Mouse (Mus musculus) intestine, embryonic 16.5 days (tissue): ENCODE measurements around the gene Scamp5. TPM values are rescaled to one million over a fixed set of nuclear protein-coding genes. Genes with fewer than 3 reads are reported as not detected.

Experiments used
- ATAC-seq: fragments of 200-750 bp; cut with Nextera tagmentation; 2 replicates; pipeline ENCODE4 v1.8.0; 2017; ENCODE audit warnings: moderate TSS enrichment, moderate library complexity
- H3K27ac ChIP-seq: fragments of 300-500 bp; sonication (generic); 2 replicates; pipeline ENCODE4 v1.5.1; 2014; ENCODE audit warnings: mild to moderate bottlenecking, low read length
- H3K27me3 ChIP-seq: fragments of 300-500 bp; sonication (generic); replicated peaks from 2 replicates; pipeline ENCODE4 v1.6.1; 2014; ENCODE audit warnings: low read length, control low read depth, mixed read lengths; ENCODE audit not compliant: control insufficient read depth, insufficient read depth
- H3K36me3 ChIP-seq: fragments of 300-500 bp; sonication (generic); 2 replicates; pipeline ENCODE4 v1.6.1; 2014; ENCODE audit warnings: low read length, control low read depth; ENCODE audit not compliant: control insufficient read depth, insufficient read depth
- H3K4me1 ChIP-seq: fragments of 300-500 bp; sonication (generic); 2 replicates; pipeline ENCODE4 v1.6.1; 2014; ENCODE audit warnings: low read length, control low read depth, mixed read lengths; ENCODE audit not compliant: control insufficient read depth, insufficient read depth
- H3K4me2 ChIP-seq: fragments of 300-500 bp; sonication (generic); 2 replicates; pipeline ENCODE4 v1.6.1; 2014; ENCODE audit warnings: low read depth, low read length, control low read depth
- H3K4me3 ChIP-seq: fragments of 300-500 bp; sonication (generic); 2 replicates; pipeline ENCODE4 v1.5.1; 2014; ENCODE audit warnings: mild to moderate bottlenecking, low read length
- H3K9ac ChIP-seq: fragments of 300-500 bp; sonication (generic); 2 replicates; pipeline ENCODE4 v1.6.1; 2014; ENCODE audit warnings: low read depth, low read length
- H3K9me3 ChIP-seq: fragments of 300-500 bp; sonication (generic); 2 replicates; pipeline ENCODE4 v1.6.1; 2016; ENCODE audit warnings: low read length, control low read depth; ENCODE audit not compliant: control insufficient read depth
- WGBS: fragments of 180-500 bp; shearing (Covaris S2); extraction: QIAGEN DNeasy Blood & Tissue Kit; methylation state at CpG from one replicate; pipeline ENCODE4 v1.1.7; 2014; 5-methylcytosine and 5-hydroxymethylcytosine counted together
- polyA plus RNA-seq: library from polyadenylated mRNA; unstranded; fragments of >200 nt; fragmentation: Nextera tagmentation; extraction: Ambion mirVana; gene quantifications from 2 replicates; pipeline ENCODE4 v1.2.1, GENCODE M21; 2015

Scamp5 gene
- polyA plus RNA-seq, 1 experiment from 2014 or later: 15.2 TPM

DNA sequence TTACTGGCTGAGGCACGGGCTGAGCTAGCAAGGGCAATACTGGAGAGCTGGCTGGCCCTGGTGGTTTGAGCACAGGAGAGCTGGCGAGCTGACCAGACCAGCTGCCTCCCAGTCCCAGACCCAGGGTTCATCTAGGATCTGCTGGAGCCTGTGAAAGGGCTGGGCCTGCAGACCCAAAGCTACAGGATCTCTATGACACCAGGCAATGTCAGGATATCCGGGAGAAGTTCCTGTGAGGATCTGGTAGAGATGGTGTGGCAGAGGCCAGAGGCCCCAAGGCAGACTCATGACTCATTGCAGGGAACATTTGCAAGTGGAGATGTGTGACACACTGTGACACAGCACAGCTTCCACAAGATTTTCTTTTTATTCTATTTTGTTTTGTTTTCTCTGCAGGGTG, 42.7 kb downstream of the Scamp5 start:
- H3K9ac ChIP-seq: no peak overlapping the region
- no peak overlapping the region for H3K4me3 ChIP-seq
- H3K27ac ChIP-seq: 0 out of 2 replicates have a peak overlapping the region, but pooled peaks have one; percentile 10
- H3K4me1 ChIP-seq: peaks cover 26% of the 10 kb centered on the region
- no peak overlapping the region for H3K4me2 ChIP-seq
- no peak for ATAC-seq
- H3K9me3 ChIP-seq: no peaks in the 10 kb centered on the region
- H3K36me3 ChIP-seq: no peaks in the 10 kb centered on the region
- no peaks in the 10 kb centered on the region for H3K27me3 ChIP-seq
- WGBS: 71% methylated on average over 3 of the region's 3 CpGs

DNA sequence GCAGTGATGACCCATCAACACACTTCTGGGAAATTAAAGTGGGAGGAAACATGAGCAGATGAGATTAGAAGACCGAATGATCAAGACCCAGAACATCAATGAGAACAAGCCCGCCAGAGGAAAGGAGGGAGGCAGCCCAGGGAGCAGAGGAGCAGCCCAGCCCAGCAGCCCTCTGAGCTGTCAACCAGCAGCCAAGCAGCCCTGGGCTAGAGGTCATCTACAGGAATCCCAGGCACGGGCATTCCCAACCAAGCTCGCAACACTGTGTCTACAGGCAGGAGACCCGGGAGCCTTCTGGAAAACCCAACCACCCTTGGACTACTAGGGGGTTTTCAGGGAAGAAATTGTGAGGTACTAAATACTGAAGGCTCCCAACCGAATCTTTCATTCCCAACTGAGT, 43.8 kb downstream of the Scamp5 start:
- no peaks in the 10 kb centered on the region for H3K9me3 ChIP-seq
- ATAC-seq: no peak
- 60% methylated on average over 6 of the region's 6 CpGs for WGBS
- no peaks in the 10 kb centered on the region for H3K36me3 ChIP-seq
- H3K27me3 ChIP-seq: no peaks in the 10 kb centered on the region
- H3K9ac ChIP-seq: no peak overlapping the region
- no peak overlapping the region for H3K27ac ChIP-seq
- H3K4me1 ChIP-seq: peaks cover 34% of the 10 kb centered on the region
- H3K4me2 ChIP-seq: no peak overlapping the region
- no peak overlapping the region for H3K4me3 ChIP-seq

DNA sequence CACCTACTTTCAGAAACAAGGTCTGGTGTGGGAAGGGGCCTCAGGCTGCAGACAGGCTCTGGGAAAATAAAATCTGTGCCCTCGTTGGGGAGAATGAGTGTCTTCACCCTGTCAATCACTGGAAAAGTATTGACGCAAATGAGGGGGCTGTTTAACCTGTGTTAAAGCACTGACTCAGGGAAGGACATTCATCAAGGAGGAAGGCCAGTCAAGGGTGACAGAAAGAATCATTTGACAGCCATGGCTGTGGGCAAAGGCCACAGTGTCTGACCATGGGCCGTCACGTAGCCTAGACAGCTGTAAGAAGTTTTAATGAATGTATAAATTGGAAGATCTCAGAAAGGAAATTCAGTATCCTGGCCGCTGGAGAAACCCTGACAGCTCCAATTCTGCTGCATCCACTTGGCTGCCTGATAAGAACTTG, 46.2 kb downstream of the Scamp5 start:
- Histone ChIP-seq H3K9me3 (no peaks in the 10 kb centered on the region), H3K4me1 (peaks cover 30% of the 10 kb centered on the region), H3K4me3 (no peak overlapping the region), H3K27me3 (no peaks in the 10 kb centered on the region), H3K27ac (peak overlapping the region; percentile 99), H3K4me2 (peak overlapping the region; percentile 10; the same call in 1 of the 2 replicates), H3K9ac (peak overlapping the region; percentile 60), H3K36me3 (no peaks in the 10 kb centered on the region)
- 40% methylated on average over 5 of the region's 5 CpGs for WGBS
- no peak for ATAC-seq

DNA sequence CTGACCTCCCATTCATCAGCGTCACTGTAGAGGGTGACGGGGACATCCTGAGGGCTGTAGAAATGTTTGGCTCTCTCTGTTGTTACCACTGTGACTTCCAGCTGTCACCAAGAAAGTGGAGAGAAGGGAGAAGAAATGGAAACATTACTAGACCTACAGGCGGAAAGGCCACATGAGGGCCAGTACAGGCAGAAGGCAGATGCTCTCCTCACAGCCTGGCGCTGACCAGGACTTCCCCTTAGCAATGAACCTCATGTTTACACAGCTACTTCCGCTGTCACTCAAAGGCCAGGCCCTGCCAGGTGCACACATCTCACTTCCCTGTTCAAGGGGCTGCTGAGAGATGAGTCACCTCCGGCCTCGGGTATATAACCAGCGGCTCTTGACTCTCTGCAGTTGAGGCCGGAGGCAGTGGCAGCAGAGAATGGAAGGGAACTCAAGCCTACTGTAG, 46.7 kb downstream of the Scamp5 start:
- Histone ChIP-seq H3K27me3 (no peaks in the 10 kb centered on the region), H3K4me1 (peaks cover 30% of the 10 kb centered on the region), H3K9ac (peak overlapping the region; percentile 60), H3K36me3 (no peaks in the 10 kb centered on the region), H3K4me2 (peak overlapping the region; percentile 10), H3K27ac (peak overlapping the region; percentile 99), H3K4me3 (no peak overlapping the region), H3K9me3 (no peaks in the 10 kb centered on the region)
- peak; percentile 93 for ATAC-seq
- 16% methylated on average over 9 of the region's 9 CpGs for WGBS

DNA sequence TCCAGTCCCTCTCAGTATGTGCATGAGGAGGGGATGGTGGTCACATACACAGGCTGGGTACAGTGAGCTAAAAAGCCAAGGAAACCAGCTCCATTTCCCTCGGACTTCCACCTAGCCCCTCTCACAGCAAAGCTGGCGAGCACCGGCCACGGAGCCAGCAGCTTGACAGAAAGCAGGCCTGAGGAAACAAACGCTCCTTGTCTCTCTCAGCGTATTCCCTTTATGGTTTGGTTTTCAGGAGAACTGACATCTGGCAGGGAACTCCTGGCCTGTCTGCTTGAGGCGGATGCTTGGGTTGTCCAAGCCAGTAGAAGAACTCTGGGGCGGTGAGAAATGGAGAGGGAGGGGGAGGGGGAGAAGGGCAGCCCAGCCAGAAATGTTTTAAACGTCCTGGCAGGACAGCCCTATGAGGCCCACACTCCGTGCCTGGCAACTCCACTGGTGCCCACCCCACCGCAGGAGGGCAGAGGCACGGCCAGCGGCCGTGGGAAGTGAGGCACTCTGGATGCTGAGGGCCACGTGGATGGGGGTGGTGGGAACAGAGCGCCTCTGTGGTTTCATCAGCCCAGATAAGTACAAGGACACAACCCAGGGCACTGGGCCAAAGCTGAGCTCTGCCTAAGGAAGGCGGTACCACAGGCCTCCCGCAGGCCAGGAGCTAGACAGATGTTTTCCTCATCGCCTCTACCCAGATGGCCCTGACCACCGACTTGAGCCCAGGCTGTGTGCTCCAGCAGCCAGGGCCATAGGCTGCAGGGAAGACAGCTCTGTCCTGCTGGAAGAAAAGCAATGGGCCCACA, 47.3 kb downstream of the Scamp5 start:
- H3K36me3 ChIP-seq: no peaks in the 10 kb centered on the region
- no peak overlapping the region for H3K4me3 ChIP-seq
- H3K9me3 ChIP-seq: no peaks in the 10 kb centered on the region
- peak overlapping the region; percentile 60 for H3K9ac ChIP-seq
- H3K27me3 ChIP-seq: no peaks in the 10 kb centered on the region
- 24% methylated on average over 20 of the region's 20 CpGs for WGBS
- peak overlapping the region; percentile 28 for H3K4me2 ChIP-seq
- ATAC-seq: peak; percentile 92
- H3K4me1 ChIP-seq: peaks cover 30% of the 10 kb centered on the region
- peak overlapping the region; percentile 99 for H3K27ac ChIP-seq

DNA sequence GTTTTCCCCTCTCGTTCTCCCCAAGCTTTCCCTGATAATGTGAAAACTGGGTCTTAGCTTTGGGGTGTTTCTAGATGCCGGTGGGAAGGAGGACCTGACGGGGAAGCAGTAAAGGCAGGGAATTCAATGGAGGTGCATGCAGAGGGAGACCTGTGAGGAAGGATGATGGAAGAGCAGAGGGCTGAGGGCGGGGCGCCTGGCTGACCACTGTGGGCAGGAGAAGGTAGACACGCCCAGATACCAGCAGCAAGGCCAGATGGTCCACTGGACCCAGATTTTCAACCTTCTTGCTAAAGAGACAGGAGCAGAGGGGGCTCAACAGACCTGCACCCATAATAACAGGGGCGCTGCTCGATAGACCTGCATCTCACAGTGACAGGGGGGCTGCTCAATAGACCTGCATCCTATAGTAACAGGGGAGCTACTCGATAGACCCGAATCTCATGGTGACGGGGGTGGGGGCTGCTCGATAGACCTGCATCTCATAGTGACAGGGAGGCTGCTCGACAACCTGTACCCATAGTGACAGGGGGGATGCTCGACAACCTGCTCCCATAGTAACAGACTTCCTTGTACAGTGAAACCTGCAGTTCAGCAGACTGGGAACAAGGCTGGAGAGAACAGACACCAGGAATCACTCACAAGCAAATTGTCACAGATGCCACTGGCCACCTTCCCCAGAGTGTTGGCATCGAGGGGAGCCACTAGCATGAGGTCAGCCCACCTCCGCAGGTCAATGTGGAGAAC, 48.2 kb downstream of the Scamp5 start:
- peak overlapping the region; percentile 60 for H3K9ac ChIP-seq
- H3K4me2 ChIP-seq: no peak overlapping the region; the same call in 1 of the 2 replicates
- H3K4me1 ChIP-seq: peaks cover 27% of the 10 kb centered on the region
- WGBS: 75% methylated on average over 16 of the region's 16 CpGs
- no peaks in the 10 kb centered on the region for H3K27me3 ChIP-seq
- no peak for ATAC-seq
- no peaks in the 10 kb centered on the region for H3K9me3 ChIP-seq
- peak overlapping the region; percentile 99 for H3K27ac ChIP-seq
- no peaks in the 10 kb centered on the region for H3K36me3 ChIP-seq
- H3K4me3 ChIP-seq: no peak overlapping the region

DNA sequence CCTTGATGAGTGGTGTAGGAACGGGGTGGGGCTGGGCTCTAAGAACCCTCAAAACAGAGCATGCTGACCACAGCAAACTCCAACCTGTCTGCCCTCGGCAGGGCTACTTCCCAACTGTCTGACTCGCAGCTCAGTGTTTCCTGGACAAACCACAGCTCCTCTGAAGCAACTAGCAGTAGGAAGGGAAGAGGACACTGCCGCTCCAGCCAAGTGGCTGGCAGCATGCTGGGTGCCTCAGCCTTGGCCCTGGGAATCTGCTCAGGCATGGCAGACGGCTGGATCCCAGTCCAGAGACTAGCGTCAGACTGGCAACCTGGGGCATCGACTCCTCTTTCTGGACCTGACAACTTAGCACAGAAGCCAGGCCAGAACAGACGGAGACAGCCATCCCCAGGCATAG, 50.5 kb downstream of the Scamp5 start:
- H3K4me1 ChIP-seq: peaks cover 27% of the 10 kb centered on the region
- ATAC-seq: no peak
- H3K9me3 ChIP-seq: no peaks in the 10 kb centered on the region
- H3K36me3 ChIP-seq: no peaks in the 10 kb centered on the region
- H3K4me3 ChIP-seq: no peak overlapping the region
- no peak overlapping the region for H3K9ac ChIP-seq
- H3K27ac ChIP-seq: no peak overlapping the region
- no peaks in the 10 kb centered on the region for H3K27me3 ChIP-seq
- WGBS: 80% methylated on average over 8 of the region's 8 CpGs
- H3K4me2 ChIP-seq: no peak overlapping the region

DNA sequence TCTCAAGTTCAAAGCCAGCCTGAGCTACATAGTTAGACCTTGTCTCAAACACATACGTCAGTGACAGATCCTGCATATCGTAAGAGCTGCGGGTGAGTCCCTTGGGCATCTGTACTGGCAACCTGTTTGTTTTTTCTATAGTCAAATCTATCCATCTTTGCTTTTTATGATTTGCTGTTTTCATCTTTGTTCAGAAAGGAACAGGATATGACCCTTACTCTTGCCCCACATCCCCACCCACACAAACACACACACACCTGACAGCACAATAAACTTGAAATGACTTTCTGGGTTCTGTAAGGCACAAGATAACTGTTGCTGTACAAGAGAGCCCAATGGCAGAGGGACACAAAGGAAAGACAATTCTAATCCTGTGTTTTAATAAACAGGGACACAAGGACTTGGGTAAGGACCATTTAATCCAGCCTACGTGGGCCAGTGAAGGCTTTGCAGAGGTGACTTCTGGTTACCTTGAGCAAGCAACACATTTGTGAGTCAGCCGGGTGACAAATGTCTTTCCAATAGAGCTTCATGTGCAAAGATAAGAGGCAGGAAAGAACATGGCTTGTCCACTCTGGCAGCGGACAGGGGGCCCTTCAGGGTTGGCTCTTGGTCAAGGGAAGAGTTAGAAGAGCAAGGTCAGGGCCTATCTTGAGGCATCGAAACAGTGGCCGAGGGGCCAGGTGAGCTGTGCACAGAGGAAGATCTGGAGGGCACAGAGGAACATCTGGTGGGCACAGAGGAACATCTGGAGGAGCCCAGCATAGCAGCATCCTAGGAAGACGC, 60.5 kb downstream of the Scamp5 start:
- Histone ChIP-seq H3K4me3 (no peak overlapping the region), H3K27ac (no peak overlapping the region), H3K9ac (no peak overlapping the region), H3K9me3 (no peaks in the 10 kb centered on the region), H3K36me3 (no peaks in the 10 kb centered on the region), H3K4me2 (no peak overlapping the region), H3K4me1 (0 out of 2 replicates have a peak, but pooled peaks cover 6% of the 10 kb centered on the region), H3K27me3 (no peaks in the 10 kb centered on the region)
- WGBS: 86% methylated on average over 9 of the region's 9 CpGs
- ATAC-seq: no peak

DNA sequence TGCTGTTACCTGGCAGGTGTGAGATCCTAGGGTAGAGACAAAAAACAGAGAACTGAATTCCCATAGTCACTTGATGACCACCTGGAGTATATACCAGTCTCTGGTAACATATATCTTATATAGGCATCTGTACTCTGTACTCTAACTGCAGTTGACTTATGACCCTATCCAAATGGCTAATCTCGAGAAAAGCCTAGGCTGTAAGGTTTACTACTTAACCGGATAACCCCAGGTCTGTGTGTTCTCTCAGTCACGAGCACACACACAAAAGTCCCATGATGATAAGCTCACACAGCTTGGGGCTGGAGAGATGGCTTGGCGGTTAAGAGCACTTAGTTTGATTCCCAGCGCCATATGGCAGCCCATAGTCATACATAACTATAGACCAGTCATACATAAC, 61.5 kb downstream of the Scamp5 start:
- Histone ChIP-seq H3K4me1 (0 out of 2 replicates have a peak, but pooled peaks cover 6% of the 10 kb centered on the region), H3K4me2 (no peak overlapping the region), H3K27ac (no peak overlapping the region), H3K36me3 (no peaks in the 10 kb centered on the region), H3K27me3 (no peaks in the 10 kb centered on the region), H3K4me3 (no peak overlapping the region), H3K9ac (no peak overlapping the region), H3K9me3 (no peaks in the 10 kb centered on the region; the same call in 1 of the 2 replicates)
- 82% methylated on average over 5 of the region's 5 CpGs for WGBS
- peak; percentile 58 for ATAC-seq
